Mouse (Mus musculus): ENCODE data around the gene Fgfr2. TPM values are rescaled to one million over a fixed set of nuclear protein-coding genes. Genes with fewer than 3 reads are reported as not detected.
A peak's percentile ranks its signal among the peaks of the same experiment; 100 is the strongest.

Gene Fgfr2
- total RNA-seq, 1 experiment: 37.5 TPM

GRCm38 (mm10) chr7:132810368-132810767, 312.8 kb downstream of the Fgfr2 start:
- in situ Hi-C loops (cut with MboI; ENCODE audit: low sequenced_read_pairs in 2 of 2, unreplicated experiment in 2 of 2): no loop called here
- TF ChIP-seq CHD2 (IDR thresholded peaks at IDR 0.05; ENCODE audit: low read depth, low read length) (no peak), HCFC1 (IDR thresholded peaks at IDR 0.05; ENCODE audit: borderline replicate concordance, insufficient read depth, low read length) (no peak)
- Histone ChIP-seq H3K9me3 (ENCODE audit: control insufficient read depth, insufficient read depth, low read depth, low read length) (no peaks in the 10 kb centered on the region), H3K4me1 (ENCODE audit: control insufficient read depth in 2 of 2, insufficient read depth in 2 of 2, low read length in 2 of 2, poor library complexity in 1 of 2) (peaks cover 12 to 28% of the 10 kb centered on the region in 2 experiments), H3K36me3 (ENCODE audit: control insufficient read depth, insufficient read depth, low read length, poor library complexity, severe bottlenecking) (no peaks in the 10 kb centered on the region), H3K9ac (ENCODE audit: insufficient read depth, low read depth, low read length, poor library complexity, severe bottlenecking) (no peak overlapping the region), H3K27ac (ENCODE audit: insufficient read depth, low read depth, low read length, poor library complexity, severe bottlenecking) (no peak overlapping the region), H3K4me3 (ENCODE audit: insufficient read depth in 1 of 2, low read depth in 1 of 2, low read length in 2 of 2, poor library complexity in 1 of 2, severe bottlenecking in 1 of 2) (no peak overlapping the region)
- no peak for DNase-seq (ENCODE audit: low read depth, low spot score)

- Histone ChIP-seq H3K36me3 (ENCODE audit: control insufficient read depth, insufficient read depth, low read length, poor library complexity, severe bottlenecking) (no peaks in the 10 kb centered on the region), H3K4me3 (ENCODE audit: insufficient read depth in 1 of 2, low read depth in 1 of 2, low read length in 2 of 2, poor library complexity in 1 of 2, severe bottlenecking in 1 of 2) (no peak overlapping the region), H3K27ac (ENCODE audit: insufficient read depth, low read depth, low read length, poor library complexity, severe bottlenecking) (no peak overlapping the region; the same call in 1 of the 2 replicates), H3K4me1 (ENCODE audit: control insufficient read depth in 2 of 2, insufficient read depth in 2 of 2, low read length in 2 of 2, poor library complexity in 1 of 2) (peaks cover 12 to 28% of the 10 kb centered on the region in 2 experiments), H3K9ac (ENCODE audit: insufficient read depth, low read depth, low read length, poor library complexity, severe bottlenecking) (no peak overlapping the region), H3K9me3 (ENCODE audit: control insufficient read depth, insufficient read depth, low read depth, low read length) (no peaks in the 10 kb centered on the region)
- in situ Hi-C loops (cut with MboI; ENCODE audit: low sequenced_read_pairs in 2 of 2, unreplicated experiment in 2 of 2): no loop called here
- DNase-seq (ENCODE audit: low read depth, low spot score): no peak
- TF ChIP-seq CHD2 (IDR thresholded peaks at IDR 0.05; ENCODE audit: low read depth, low read length): no peak
- TF ChIP-seq MAFK (IDR thresholded peaks at IDR 0.05; ENCODE audit: insufficient read depth, low read depth, low read length): no peak
- no peak for TF ChIP-seq ZC3H11A (IDR thresholded peaks at IDR 0.05; ENCODE audit: borderline replicate concordance, low read depth, low read length)
- no peak for TF ChIP-seq ZNF384 (IDR thresholded peaks at IDR 0.05; ENCODE audit: low read depth, low read length)
- no peak for TF ChIP-seq HCFC1 (IDR thresholded peaks at IDR 0.05; ENCODE audit: borderline replicate concordance, insufficient read depth, low read length)
Measured at GRCm38 (mm10) chr7:132809721-132810120, 313.4 kb downstream of the Fgfr2 start.

DNA sequence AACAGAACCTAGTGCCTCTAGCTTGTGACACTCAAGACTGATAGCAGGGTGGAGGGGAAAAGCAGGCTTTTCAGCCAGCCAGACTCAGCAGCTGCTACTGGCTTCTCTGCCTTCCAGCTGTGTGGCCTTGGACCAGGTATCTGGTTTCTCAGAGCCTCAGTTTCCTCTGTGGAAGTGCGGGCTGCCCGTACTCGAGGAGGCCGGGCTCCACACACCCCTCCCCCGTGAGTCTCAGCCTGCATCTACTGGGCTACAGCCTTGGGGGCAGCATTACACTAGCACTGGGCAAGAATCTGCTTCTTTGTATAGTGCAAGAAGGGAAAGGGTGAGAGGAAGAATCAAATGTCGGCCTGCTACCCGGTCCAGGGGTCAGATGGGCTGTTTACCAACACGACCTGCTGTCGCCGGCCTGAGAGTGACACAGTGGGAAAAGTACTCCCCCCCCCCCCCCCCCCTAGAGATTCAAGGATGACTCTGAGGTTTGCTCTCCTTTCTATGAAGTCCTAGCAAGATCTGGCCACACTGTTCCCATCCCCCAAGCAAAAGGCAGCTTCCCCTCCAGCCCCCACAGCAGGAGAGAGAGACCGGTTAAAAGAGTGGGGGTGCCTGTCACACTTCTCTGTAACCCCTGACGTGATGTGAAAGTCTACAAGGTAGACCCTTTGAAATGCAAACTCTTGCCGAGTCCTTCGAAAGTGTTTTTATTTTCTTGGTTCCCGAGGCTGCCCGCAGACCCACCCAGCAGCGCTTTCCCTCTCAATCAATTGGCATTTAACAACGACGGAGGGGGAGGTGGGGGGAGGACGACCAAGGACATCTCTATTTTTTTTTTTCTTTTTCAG, 314.1 kb downstream of the Fgfr2 start:
- Histone ChIP-seq H3K9ac (ENCODE audit: insufficient read depth, low read depth, low read length, poor library complexity, severe bottlenecking) (peak overlapping the region; percentile 3; the same call in 1 of the 2 replicates), H3K9me3 (ENCODE audit: control insufficient read depth, insufficient read depth, low read depth, low read length) (no peaks in the 10 kb centered on the region), H3K36me3 (ENCODE audit: control insufficient read depth, insufficient read depth, low read length, poor library complexity, severe bottlenecking) (no peaks in the 10 kb centered on the region), H3K4me3 (ENCODE audit: insufficient read depth in 1 of 2, low read depth in 1 of 2, low read length in 2 of 2, poor library complexity in 1 of 2, severe bottlenecking in 1 of 2) (peak overlapping the region; percentile 32 to 35), H3K27ac (ENCODE audit: insufficient read depth, low read depth, low read length, poor library complexity, severe bottlenecking) (peak overlapping the region; percentile 65; the same call in 1 of the 2 replicates), H3K4me1 (ENCODE audit: control insufficient read depth in 2 of 2, insufficient read depth in 2 of 2, low read length in 2 of 2, poor library complexity in 1 of 2) (peaks cover 12 to 28% of the 10 kb centered on the region in 2 experiments)
- peak; percentile 51 for DNase-seq (ENCODE audit: low read depth, low spot score)
- 0 out of 2 replicates have a peak, but pooled peaks have one; percentile 36 for TF ChIP-seq ZNF384 (IDR thresholded peaks at IDR 0.05; ENCODE audit: low read depth, low read length)
- no peak for TF ChIP-seq CHD2 (IDR thresholded peaks at IDR 0.05; ENCODE audit: low read depth, low read length)
- no peak for TF ChIP-seq MAFK (IDR thresholded peaks at IDR 0.05; ENCODE audit: insufficient read depth, low read depth, low read length)
- in situ Hi-C loops (cut with MboI; ENCODE audit: low sequenced_read_pairs in 2 of 2, unreplicated experiment in 2 of 2): no loop called here

GRCm38 (mm10) chr7:132808051-132808796, 314.9 kb downstream of the Fgfr2 start:
- H3K4me1 ChIP-seq (ENCODE audit: control insufficient read depth in 2 of 2, insufficient read depth in 2 of 2, low read length in 2 of 2, poor library complexity in 1 of 2): peaks cover 12 to 31% of the 10 kb centered on the region in 2 experiments
- no peaks in the 10 kb centered on the region for H3K9me3 ChIP-seq (ENCODE audit: control insufficient read depth, insufficient read depth, low read depth, low read length)
- H3K4me3 ChIP-seq (ENCODE audit: insufficient read depth in 1 of 2, low read depth in 1 of 2, low read length in 2 of 2, poor library complexity in 1 of 2, severe bottlenecking in 1 of 2): peak overlapping the region in 1 of 2 experiments; percentile 35; a peak in 1 of 4 replicates
- H3K36me3 ChIP-seq (ENCODE audit: control insufficient read depth, insufficient read depth, low read length, poor library complexity, severe bottlenecking): 0 out of 2 replicates have a peak, but pooled peaks cover 1% of the 10 kb centered on the region
- in situ Hi-C loops (cut with MboI; ENCODE audit: low sequenced_read_pairs in 2 of 2, unreplicated experiment in 2 of 2): no loop called here
- TF ChIP-seq ZNF384 (IDR thresholded peaks at IDR 0.05; ENCODE audit: low read depth, low read length) (no peak), HCFC1 (IDR thresholded peaks at IDR 0.05; ENCODE audit: borderline replicate concordance, insufficient read depth, low read length) (no peak), ZC3H11A (IDR thresholded peaks at IDR 0.05; ENCODE audit: borderline replicate concordance, low read depth, low read length) (no peak), MAFK (IDR thresholded peaks at IDR 0.05; ENCODE audit: insufficient read depth, low read depth, low read length) (no peak), CHD2 (IDR thresholded peaks at IDR 0.05; ENCODE audit: low read depth, low read length) (no peak)
- H3K9ac ChIP-seq (ENCODE audit: insufficient read depth, low read depth, low read length, poor library complexity, severe bottlenecking): no peak overlapping the region
- no peak for DNase-seq (ENCODE audit: low read depth, low spot score)
- peak overlapping the region; percentile 65; the same call in 1 of the 2 replicates for H3K27ac ChIP-seq (ENCODE audit: insufficient read depth, low read depth, low read length, poor library complexity, severe bottlenecking)
